Mouse (Mus musculus): ENCODE measurements around the gene Itga3. TPM values are rescaled to one million over a fixed set of nuclear protein-coding genes. Genes with fewer than 3 reads are reported as not detected.

Gene Itga3
- total and polyA plus RNA-seq, 2 experiments from 2014 or later = 7.4 to 23.5 TPM

DNA sequence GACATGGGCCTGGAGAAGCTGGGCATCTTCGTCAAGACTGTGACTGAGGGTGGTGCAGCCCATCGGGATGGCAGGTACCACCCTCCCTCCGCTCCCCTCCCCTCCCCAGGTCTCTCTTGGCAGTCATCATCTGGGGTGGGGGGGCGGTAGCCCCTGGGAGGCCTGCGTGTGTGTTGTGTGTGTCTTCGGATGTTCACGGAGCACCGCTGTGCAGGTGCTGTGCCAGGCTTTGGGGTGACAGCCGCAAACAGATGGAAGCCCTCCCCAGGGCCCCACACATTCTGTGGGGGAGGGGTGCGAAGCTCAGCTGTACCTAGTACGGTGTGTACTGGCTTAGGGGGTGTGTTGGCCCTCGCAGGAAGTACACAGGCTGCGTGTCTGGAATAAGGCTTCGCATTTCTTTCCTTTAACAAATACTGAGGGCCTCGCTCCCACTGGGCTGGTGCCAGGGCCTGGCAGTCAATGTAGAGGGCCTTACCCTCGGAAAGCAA lies 78.5 kb downstream of the Itga3 start:
- TF ChIP-seq CTCF (IDR thresholded peaks at IDR 0.05; ENCODE audit: low read depth) = no peak
- Histone ChIP-seq H3K4me1 (ENCODE audit: insufficient read depth) (peaks cover 25% of the 10 kb centered on the region), H3K27me3 (ENCODE audit: insufficient read depth, low read length) (no peaks in the 10 kb centered on the region), H3K9me3 (ENCODE audit: low read length) (no peaks in the 10 kb centered on the region), H3K9ac (no peak overlapping the region), H3K27ac (ENCODE audit: low read depth, low read length) (0 out of 2 replicates have a peak overlapping the region, but pooled peaks have one; percentile 15), H3K4me2 (ENCODE audit: low read depth) (no peak overlapping the region), H3K36me3 (ENCODE audit: insufficient read depth) (peaks cover 57% of the 10 kb centered on the region), H3K4me3 (ENCODE audit: low read depth, low read length) (no peak overlapping the region)
- ATAC-seq (peak; percentile 23; the same call in 1 of the 2 replicates), DNase-seq (no peak)
- WGBS = 55% methylated on average over 16 of the region's 16 CpGs

DNA sequence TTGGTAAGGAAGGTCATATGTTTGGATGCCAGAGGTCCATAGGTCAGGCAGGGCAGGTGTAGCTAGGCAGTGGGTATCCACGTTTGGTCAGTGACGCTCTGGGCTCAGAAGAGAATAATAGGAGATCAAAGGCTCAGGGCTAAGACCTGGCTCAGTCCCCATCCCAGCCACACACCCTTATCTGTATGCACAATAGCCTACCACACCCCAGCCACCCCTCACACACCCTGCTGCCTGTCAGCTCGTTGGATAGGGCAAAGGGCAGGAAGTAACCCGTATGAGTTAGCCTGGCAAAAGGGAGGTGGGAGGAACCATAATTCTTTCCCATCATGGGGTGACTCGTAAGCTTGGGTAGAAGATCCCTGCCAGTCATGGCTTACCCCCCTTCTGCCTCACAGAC lies 79.0 kb downstream of the Itga3 start:
- TF ChIP-seq CTCF (IDR thresholded peaks at IDR 0.05; ENCODE audit: low read depth) = no peak
- ATAC-seq (no peak), DNase-seq (no peak)
- H3K4me3 ChIP-seq (ENCODE audit: low read depth, low read length) = no peak overlapping the region
- H3K27me3 ChIP-seq (ENCODE audit: insufficient read depth, low read length) = no peaks in the 10 kb centered on the region
- peaks cover 52% of the 10 kb centered on the region for H3K36me3 ChIP-seq (ENCODE audit: insufficient read depth)
- H3K9ac ChIP-seq = no peak overlapping the region
- no peak overlapping the region for H3K27ac ChIP-seq (ENCODE audit: low read depth, low read length)
- H3K4me2 ChIP-seq (ENCODE audit: low read depth) = no peak overlapping the region
- 61% methylated on average over 5 of the region's 5 CpGs for WGBS
- peaks cover 25% of the 10 kb centered on the region for H3K4me1 ChIP-seq (ENCODE audit: insufficient read depth)
- H3K9me3 ChIP-seq (ENCODE audit: low read length) = no peaks in the 10 kb centered on the region

DNA sequence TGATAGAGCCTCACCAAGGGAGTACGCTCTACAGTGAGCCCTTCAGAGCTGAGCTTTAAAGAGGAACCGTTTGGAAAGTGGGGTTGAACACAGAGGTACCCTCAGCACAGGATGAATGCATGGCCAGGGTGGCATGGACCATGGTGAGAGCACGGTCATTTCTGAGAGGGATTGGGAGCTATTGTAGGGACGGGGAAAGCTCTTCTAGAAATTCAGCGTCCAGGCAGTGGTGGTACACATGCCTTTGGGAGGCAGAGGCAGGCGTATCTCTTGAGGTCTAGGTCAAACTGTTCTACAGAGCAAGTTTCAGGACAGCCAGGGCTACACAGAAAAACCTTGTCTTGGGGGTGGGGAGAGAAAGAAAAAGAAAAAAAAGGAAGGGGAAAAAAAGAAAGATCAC lies 79.6 kb downstream of the Itga3 start:
- H3K27ac ChIP-seq (ENCODE audit: low read depth, low read length) = no peak overlapping the region
- ATAC-seq = no peak
- H3K4me1 ChIP-seq (ENCODE audit: insufficient read depth) = peaks cover 25% of the 10 kb centered on the region
- H3K9me3 ChIP-seq (ENCODE audit: low read length) = no peaks in the 10 kb centered on the region
- H3K4me2 ChIP-seq (ENCODE audit: low read depth) = no peak overlapping the region
- H3K36me3 ChIP-seq (ENCODE audit: insufficient read depth) = peaks cover 46% of the 10 kb centered on the region
- DNase-seq = no peak
- no peaks in the 10 kb centered on the region for H3K27me3 ChIP-seq (ENCODE audit: insufficient read depth, low read length)
- WGBS = 91% methylated on average over 6 of the region's 6 CpGs
- no peak overlapping the region for H3K4me3 ChIP-seq (ENCODE audit: low read depth, low read length)
- no peak for TF ChIP-seq CTCF (IDR thresholded peaks at IDR 0.05; ENCODE audit: low read depth)
- no peak overlapping the region for H3K9ac ChIP-seq

DNA sequence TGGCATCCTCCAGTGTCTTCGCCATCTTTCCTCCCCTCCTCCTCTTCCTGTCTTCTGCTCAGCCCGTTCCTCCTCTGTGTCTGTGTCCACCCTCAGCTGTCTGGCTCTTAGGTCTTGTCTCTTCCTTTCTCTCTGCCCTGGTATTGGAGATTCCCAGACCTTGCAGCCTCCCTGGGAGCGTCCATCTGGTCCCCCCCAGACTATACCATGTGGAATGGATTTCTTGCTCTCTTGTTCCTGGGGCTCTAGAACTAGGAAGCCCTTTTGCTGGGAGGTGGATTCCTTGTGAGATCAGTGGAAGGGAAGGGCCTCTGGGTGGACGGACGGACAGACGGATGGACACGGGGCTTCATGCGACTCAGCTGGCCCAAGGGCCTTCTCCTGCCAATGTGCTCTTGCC lies 80.5 kb downstream of the Itga3 start:
- WGBS = 82% methylated on average over 8 of the region's 8 CpGs
- Histone ChIP-seq H3K4me2 (ENCODE audit: low read depth) (peak overlapping the region; percentile 91), H3K9me3 (ENCODE audit: low read length) (no peaks in the 10 kb centered on the region), H3K4me1 (ENCODE audit: insufficient read depth) (peaks cover 25% of the 10 kb centered on the region), H3K4me3 (ENCODE audit: low read depth, low read length) (no peak overlapping the region), H3K27ac (ENCODE audit: low read depth, low read length) (no peak overlapping the region), H3K27me3 (ENCODE audit: insufficient read depth, low read length) (no peaks in the 10 kb centered on the region), H3K36me3 (ENCODE audit: insufficient read depth) (peaks cover 39% of the 10 kb centered on the region), H3K9ac (no peak overlapping the region; the same call in 1 of the 2 replicates)
- ATAC-seq (no peak), DNase-seq (no peak)
- no peak for TF ChIP-seq CTCF (IDR thresholded peaks at IDR 0.05; ENCODE audit: low read depth)

DNA sequence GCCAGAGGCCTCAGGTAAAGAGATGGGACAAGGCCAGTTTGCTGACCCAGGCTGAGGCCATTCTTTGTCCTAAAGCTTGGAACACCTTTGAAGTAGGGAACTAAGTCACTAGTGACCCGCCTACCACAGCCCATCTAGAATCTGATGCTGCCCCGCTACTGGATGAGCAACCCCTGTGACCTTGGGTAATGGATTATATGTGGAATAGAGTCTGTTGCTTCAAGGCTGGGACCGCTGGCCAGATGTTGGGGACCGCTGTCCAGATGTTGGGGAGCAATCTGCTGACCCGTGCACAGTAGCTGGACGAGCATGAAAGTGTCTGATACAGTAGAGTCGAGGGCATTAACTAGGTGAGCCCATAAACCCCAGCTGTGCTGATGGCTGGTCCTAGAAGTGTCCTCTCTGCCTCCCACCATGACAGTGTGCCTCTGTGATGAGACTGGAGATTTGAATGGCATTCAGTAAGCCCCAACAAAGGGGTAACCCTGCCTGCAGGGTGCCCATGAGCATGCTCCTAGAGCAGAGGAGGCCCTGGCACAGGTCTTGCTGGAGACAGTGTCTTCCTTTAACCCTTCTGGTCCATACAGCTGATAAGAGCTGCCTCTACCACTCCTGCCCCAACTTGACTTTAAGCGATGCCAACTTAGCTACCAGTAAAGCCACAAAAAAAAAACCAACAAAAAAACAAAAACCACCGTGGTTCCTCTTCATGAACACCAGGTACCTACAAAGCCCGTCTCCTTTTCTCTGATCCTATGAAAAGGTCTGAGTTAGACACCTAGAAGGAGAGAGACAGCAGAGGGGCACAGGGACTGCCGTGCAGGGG lies 81.4 kb downstream of the Itga3 start:
- no peak for DNase-seq
- Histone ChIP-seq H3K27ac (ENCODE audit: low read depth, low read length) (no peak overlapping the region), H3K4me2 (ENCODE audit: low read depth) (peak overlapping the region; percentile 91), H3K9ac (peak overlapping the region; percentile 96), H3K9me3 (ENCODE audit: low read length) (no peaks in the 10 kb centered on the region), H3K27me3 (ENCODE audit: insufficient read depth, low read length) (no peaks in the 10 kb centered on the region), H3K4me3 (ENCODE audit: low read depth, low read length) (peak overlapping the region; percentile 93), H3K36me3 (ENCODE audit: insufficient read depth) (peaks cover 31% of the 10 kb centered on the region), H3K4me1 (ENCODE audit: insufficient read depth) (peaks cover 29% of the 10 kb centered on the region)
- no peak for TF ChIP-seq CTCF (IDR thresholded peaks at IDR 0.05; ENCODE audit: low read depth)
- WGBS = 82% methylated on average over 11 of the region's 11 CpGs
- no peak for ATAC-seq

Other genes with a start within 250 kb of the Itga3 start
- gene Col1a1, start 140.6 kb downstream of the Itga3 start, total RNA-seq (2014; rRNA removed) = 26.5 and 177 TPM in 2 replicates
- gene Col1a1, start 140.6 kb downstream of the Itga3 start, polyA plus RNA-seq (2015; fragmentation: Nextera tagmentation; extraction: Ambion mirVana) = 33.2 and 43.3 TPM in 2 replicates
- gene Hils1, start 109.2 kb downstream of the Itga3 start, total RNA-seq (2014; rRNA removed) = not detected in 2 replicates
- not detected in 2 replicates for gene Hils1, start 109.2 kb downstream of the Itga3 start, polyA plus RNA-seq (2015; fragmentation: Nextera tagmentation; extraction: Ambion mirVana)
- 0.15 TPM in 1 of 2 replicates, not detected in the other for gene Sgca, start 100.5 kb downstream of the Itga3 start, total RNA-seq (2014; rRNA removed)
- 0.09 and 0.13 TPM in 2 replicates for gene Sgca, start 100.5 kb downstream of the Itga3 start, polyA plus RNA-seq (2015; fragmentation: Nextera tagmentation; extraction: Ambion mirVana)
- gene Ppp1r9b, start 85.8 kb downstream of the Itga3 start, total RNA-seq (2014; rRNA removed) = 184 and 202 TPM in 2 replicates
- gene Ppp1r9b, start 85.8 kb downstream of the Itga3 start, polyA plus RNA-seq (2015; fragmentation: Nextera tagmentation; extraction: Ambion mirVana) = 22.3 and 24.9 TPM in 2 replicates
- gene Samd14, start 66.9 kb downstream of the Itga3 start, total RNA-seq (2014; rRNA removed) = 145 and 150 TPM in 2 replicates
- gene Samd14, start 66.9 kb downstream of the Itga3 start, polyA plus RNA-seq (2015; fragmentation: Nextera tagmentation; extraction: Ambion mirVana) = 113 and 130 TPM in 2 replicates
- gene Pdk2, start 35.4 kb downstream of the Itga3 start, total RNA-seq (2014; rRNA removed) = 6.9 and 10.2 TPM in 2 replicates
- 31.9 and 38.1 TPM in 2 replicates for gene Pdk2, start 35.4 kb downstream of the Itga3 start, polyA plus RNA-seq (2015; fragmentation: Nextera tagmentation; extraction: Ambion mirVana)
- gene Dlx3, start 43.3 kb upstream of the Itga3 start, total RNA-seq (2014; rRNA removed) = 0.14 TPM in 1 of 2 replicates, not detected in the other
- gene Dlx3, start 43.3 kb upstream of the Itga3 start, polyA plus RNA-seq (2015; fragmentation: Nextera tagmentation; extraction: Ambion mirVana) = not detected in 2 replicates
- 0.15 TPM in 1 of 2 replicates, not detected in the other for gene Dlx4, start 69.5 kb upstream of the Itga3 start, total RNA-seq (2014; rRNA removed)
- 0.49 and 0.82 TPM in 2 replicates for gene Dlx4, start 69.5 kb upstream of the Itga3 start, polyA plus RNA-seq (2015; fragmentation: Nextera tagmentation; extraction: Ambion mirVana)
- gene Tac4, start 184.7 kb upstream of the Itga3 start, total RNA-seq (2014; rRNA removed) = not detected in 2 replicates
- gene Tac4, start 184.7 kb upstream of the Itga3 start, polyA plus RNA-seq (2015; fragmentation: Nextera tagmentation; extraction: Ambion mirVana) = not detected in 2 replicates
- 69.0 and 78.2 TPM in 2 replicates for gene Kat7, start 233.4 kb upstream of the Itga3 start, total RNA-seq (2014; rRNA removed)
- gene Kat7, start 233.4 kb upstream of the Itga3 start, polyA plus RNA-seq (2015; fragmentation: Nextera tagmentation; extraction: Ambion mirVana) = 62.5 and 72.8 TPM in 2 replicates